Mouse (Mus musculus) retina, adult 2 months (tissue): Measurements from ENCODE around the gene Lrrc3b.

Source experiments
- DNase-seq: peaks from one replicate; pipeline ENCODE4 v3.0.0-alpha.2; 2012; ENCODE audit warnings: low read depth, low spot score

The Lrrc3b gene

GRCm38 (mm10) chr14:15331370-15331769 is 107.4 kb downstream of the Lrrc3b start:
- no peak for DNase-seq

DNA sequence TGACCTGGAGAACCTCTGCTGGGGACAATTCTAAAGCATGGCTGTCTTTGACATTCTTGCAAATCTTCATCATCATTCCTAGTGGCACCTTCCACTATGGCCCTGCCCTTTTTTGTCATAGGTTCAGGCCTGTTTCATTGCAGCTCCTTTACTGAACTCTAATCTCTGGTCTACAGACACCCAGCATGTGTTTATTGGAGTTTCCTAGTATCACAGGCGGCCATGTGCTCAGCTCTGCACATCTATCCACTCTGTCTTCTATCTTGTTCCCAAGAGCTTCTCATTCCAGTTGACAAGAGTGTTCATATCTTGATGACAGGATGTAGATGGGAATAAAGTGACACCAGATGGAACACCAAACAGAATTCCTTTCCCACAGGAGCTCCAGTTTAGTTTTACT is 108.6 kb downstream of the Lrrc3b start:
- DNase-seq, result no peak

DNA sequence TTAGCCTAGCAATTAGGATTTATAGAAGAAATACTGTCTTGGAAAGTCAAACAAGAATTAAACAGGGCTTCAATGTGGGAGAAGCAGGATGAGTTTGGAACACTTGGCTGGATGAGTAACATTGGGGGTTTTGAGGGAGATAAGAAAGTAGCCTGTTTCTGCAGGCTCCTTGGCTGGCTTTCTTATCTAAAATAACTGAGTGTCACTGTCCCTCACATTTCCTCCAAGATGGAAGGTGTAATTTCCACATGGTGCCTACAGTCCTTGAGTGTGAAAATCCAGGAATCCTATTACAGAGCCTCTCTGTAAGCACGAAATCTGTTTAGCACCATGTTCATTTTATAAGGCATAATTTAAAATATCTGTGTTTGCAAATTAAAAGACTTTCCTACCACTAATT is 112.9 kb downstream of the Lrrc3b start:
- DNase-seq, result no peak

DNA sequence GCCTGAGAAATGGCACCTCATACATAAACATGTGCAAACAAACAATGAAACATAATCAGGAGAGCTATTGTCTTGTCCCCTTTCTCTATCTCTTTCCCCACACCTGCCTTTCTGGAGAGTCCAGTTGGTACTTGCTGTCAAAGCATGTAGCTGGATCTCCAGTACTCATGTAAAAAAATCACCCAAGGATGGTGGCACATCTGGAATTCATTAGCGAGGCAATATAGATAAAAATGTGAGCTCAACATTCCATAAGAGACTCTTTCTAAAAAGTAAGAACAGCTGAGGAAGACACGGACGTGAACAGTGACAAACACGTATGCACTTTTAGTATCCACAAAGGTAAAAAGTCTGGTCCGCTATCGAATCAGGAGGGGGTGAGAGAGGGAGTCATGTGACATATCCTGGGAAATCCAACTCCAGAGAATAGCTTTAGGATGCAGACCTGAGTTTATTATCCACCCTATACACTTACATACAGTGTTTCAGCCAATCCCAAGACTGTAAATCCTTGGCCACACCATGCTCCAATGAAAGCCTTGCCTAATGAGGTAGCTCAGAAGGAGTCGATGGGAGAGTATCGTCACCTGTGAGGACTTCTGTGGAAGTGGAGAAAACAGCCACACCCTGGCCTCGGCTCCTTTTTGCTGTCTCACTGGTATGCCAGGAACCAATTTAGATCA is 116.2 kb downstream of the Lrrc3b start:
- no peak for DNase-seq

DNA sequence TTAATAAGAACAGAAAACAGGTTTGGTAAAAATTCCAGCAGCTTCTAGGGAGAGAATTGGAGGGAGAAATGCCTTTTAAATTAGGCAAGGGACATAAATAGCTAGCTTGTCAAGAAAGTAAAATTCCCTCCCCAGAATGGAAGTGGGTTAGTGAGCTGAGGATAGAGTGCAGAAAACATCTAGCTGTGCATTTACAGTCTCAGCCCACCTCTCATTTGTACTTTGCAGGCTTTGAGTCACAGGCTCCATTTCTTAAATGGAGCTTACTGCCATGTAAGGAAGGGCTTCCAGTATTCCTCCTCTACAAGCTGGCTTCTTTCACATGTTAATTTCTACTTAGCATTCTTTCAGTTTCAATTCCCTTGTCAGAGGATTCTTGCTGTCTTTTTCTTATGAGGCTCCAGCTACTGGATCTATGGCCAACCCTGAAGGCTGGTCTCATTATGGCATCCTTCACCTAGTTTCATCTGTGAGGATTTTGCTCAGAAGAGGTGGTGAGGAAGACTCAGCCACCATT is 119.3 kb downstream of the Lrrc3b start:
- no peak for DNase-seq

- no peak for DNase-seq
Measured at GRCm38 (mm10) chr14:15308576-15308975, 130.2 kb downstream of the Lrrc3b start.
